Mouse (Mus musculus): ENCODE measurements around the gene Ndufa6. TPM values are rescaled to one million over a fixed set of nuclear protein-coding genes. Genes with fewer than 3 reads are reported as not detected.

Ndufa6 gene
- total RNA-seq, 2 experiments from 2014 or later = 209 to 211 TPM

DNA sequence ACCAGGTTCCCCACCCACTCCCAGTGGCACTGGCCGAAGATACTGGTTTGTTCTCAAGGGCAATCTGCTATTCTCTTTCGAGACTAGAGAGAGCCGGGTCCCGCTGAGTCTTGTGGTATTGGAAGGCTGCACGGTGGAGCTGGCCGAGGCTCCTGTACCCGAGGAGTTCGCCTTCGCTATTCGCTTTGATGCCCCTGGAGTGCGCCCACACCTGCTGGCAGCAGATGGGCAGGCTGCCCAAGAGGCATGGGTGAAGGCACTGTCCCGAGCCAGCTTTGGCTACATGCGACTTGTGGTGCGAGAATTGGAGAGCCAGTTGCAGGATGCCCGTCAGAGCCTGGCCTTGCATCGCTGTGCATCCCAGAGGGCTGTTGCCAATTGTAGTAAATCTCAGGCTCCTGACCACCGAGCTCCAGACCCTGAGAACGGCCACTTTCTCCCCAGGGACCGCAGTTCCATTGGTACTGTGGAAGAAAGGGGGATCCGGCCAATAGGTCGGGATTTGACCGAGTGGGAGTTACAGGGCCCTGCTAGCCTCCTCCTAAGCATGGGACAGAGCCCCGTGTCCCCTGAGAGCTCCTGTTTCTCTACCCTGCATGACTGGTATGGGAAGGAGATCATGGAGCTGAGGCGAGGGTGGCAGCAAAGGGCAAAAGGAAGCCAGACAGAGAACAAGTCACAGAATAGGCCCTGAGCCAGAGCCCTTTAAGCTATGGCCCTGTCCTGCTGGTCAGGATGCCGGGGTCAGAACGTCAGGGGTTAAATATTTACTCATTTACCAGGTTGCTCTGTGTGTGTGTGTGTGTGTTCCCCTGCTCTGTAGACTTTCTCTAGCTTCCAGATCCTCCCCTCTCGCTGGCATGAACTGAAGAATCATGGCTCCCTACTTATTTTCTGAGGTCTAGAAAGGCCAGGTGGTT is 10.5 kb downstream of the Ndufa6 start:
- TF ChIP-seq CTCF (conservative IDR thresholded peaks at IDR 0.05) = no peak
- H3K27ac ChIP-seq = no peak overlapping the region
- H3K4me3 ChIP-seq = no peak overlapping the region
- no peak for DNase-seq (ENCODE audit: low spot score in 2 of 2)

DNA sequence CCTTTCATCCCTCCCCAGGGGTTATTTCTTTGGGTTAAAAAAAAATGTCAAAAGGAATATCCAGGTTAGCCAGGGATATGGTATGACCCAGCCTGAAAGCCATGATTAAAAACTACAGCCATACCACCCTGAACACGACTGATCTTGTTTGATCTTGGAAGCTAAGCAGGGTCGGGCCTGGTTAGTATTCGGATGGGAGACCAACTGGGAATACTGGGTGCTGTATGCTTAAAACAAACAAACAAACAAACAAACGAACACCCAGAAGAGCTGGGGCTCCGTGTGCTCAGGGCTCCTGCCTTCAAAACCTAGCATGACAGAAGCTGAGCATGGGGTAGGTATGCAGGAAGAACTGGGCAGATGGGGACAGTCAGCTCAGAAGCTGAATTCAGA is 11.6 kb downstream of the Ndufa6 start:
- no peak overlapping the region for H3K4me3 ChIP-seq
- no peak overlapping the region for H3K27ac ChIP-seq
- no peak for DNase-seq (ENCODE audit: low spot score in 2 of 2)
- no peak for TF ChIP-seq CTCF (conservative IDR thresholded peaks at IDR 0.05)

DNA sequence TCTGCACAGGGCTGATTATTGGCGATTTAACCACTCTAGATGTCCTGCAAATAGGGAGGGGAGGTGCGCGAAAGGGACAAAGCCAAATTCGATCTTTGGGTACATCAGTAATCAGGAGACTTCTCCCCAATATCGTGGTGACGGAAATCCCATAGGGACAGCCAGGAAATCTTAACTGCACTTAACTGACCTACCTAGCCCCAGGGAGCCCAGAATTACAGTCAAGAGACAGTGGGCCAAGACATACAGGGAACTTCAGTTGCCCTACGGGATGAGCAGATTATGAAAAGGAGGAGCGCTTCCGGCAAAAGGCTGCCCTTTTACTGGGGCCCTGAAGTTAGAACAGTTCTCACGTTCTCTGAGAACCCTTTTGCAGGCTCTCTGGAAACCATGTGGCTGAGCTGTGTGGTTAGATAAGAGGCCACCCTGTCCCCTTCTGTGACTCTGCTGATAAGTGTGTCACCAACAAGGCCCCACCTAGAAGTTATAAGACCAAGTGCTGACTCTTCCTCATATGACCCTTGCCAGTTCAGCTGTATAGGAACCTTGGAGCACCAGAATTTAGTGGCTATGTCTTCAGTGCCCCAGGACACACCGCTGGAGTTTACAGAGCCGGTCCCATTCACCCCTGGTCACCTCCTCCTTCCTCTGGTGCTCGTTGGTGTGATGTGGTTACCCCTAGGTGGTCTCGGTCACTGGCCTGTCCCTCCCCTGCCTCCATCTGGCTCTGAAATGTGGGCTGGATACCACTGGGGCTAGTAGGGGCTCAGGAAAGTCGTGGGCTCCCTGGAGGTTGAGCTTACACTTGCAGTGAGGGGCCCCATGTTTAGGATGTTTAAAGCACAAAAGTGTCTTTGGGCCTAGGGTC is 12.2 kb downstream of the Ndufa6 start:
- Histone ChIP-seq H3K27ac (no peak overlapping the region), H3K4me3 (no peak overlapping the region)
- DNase-seq (ENCODE audit: low spot score in 2 of 2) = no peak
- no peak for TF ChIP-seq CTCF (conservative IDR thresholded peaks at IDR 0.05)

DNA sequence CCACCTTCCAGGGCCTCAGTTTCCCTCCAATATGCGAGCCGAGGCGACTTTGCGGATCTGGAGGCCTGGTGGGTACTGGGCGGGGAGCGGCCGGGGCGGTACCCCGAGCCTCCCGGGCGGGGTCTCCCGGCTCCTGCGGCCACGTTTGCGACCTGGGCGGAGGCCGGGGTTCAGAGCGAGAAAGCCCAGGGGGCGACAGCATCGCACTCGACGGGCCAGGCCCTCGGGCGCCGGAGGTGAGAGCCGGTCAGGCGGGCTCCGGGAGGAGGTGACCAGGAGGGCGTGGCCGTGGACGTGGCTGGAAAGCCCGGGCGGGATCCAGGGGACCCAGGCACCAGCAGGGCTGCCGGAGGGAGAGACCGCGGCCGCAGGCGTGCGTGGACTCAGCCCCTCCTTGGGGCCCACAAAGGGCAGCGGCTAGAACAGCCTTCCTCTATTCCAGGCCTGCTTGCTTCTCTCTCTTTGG is 13.1 kb downstream of the Ndufa6 start:
- no peak for DNase-seq (ENCODE audit: low spot score in 2 of 2)
- Histone ChIP-seq H3K4me3 (peak overlapping the region; percentile 19; the same call in 1 of the 2 replicates), H3K27ac (no peak overlapping the region)
- TF ChIP-seq CTCF (conservative IDR thresholded peaks at IDR 0.05) = no peak

DNA sequence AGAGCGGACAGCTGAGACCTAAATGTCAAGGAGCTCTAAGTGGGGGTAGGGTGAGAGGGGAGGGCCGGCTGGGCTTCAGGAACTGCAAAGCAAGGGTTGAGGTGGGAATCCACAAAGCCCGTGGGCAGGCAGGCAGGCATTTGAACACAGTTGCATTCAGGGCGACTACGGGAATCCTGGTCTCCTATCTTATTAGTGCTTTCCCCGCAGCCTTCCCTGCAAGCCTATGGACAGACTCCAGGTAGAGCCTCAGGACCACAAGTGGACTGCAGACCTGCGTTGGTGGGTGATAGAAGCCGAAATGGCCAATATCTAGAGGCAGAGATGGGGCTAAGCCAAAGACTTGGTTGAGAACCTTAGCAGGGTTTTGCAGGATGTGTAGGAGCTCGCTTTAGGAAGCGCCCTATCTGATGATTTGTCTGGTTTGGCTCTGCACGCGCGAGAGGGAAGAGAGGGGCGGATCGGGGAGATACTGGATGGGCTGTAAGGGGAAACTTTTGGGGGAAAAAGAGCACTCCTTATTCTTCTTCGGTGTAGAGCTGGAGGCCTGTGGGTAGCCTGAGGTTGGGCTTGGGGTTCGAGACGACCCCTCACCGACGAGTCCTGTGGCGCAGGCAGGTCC is 13.6 kb downstream of the Ndufa6 start:
- no peak for TF ChIP-seq CTCF (conservative IDR thresholded peaks at IDR 0.05)
- DNase-seq (ENCODE audit: low spot score in 2 of 2) = no peak
- H3K27ac ChIP-seq = no peak overlapping the region
- no peak overlapping the region; the same call in 1 of the 2 replicates for H3K4me3 ChIP-seq

DNA sequence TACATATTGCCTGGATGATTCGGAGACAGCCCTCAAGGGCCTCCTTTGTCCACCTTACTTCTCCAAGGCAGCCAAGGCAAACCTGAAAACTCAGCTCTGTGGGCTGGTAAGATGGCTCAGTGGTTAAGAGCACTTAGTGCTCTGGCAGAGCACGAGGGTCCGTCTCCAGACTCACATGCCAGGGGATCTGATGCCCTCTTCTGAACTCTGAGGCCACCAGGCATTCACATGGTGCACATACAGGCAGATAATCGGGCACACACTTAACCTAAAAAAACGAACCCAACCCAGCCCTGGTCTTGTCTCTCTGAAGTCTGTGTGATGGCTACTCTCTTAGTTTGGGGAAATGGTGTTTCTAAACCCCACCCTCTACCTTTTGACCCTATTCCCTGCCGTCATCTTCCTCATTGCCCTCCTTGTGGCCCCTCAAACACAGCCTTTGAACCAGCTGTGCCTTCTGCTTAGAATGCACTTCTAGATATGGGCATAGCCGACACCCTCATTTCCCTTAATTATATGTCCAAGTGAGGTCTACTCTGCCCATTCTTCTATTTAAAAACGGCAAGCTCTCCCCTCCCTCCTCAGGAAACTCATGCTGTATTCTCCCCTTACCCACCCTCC is 14.4 kb downstream of the Ndufa6 start:
- Histone ChIP-seq H3K27ac (no peak overlapping the region), H3K4me3 (no peak overlapping the region)
- no peak for DNase-seq (ENCODE audit: low spot score in 2 of 2)
- TF ChIP-seq CTCF (conservative IDR thresholded peaks at IDR 0.05) = no peak

DNA sequence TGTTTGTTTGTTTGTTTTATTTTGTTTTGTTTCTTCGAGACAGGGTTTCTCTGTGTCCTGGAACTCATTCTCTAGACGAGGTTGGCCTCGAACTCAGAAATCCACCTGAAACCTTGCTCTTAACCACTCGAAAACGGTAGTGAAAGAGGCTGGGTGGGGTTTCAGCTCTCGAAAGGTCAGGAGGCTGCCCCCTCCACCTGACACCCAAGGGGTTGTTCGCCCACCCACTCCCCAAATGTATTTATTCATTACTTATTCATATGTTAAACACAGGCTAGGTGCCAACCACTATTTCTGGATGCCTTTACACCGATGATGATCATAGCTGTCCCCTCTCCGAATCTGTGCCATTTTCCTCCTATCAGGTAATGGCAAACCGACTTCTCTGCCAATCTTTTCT is 15.0 kb downstream of the Ndufa6 start:
- no peak for DNase-seq (ENCODE audit: low spot score in 2 of 2)
- Histone ChIP-seq H3K27ac (peak overlapping the region; percentile 79), H3K4me3 (peak overlapping the region; percentile 94)
- TF ChIP-seq CTCF (conservative IDR thresholded peaks at IDR 0.05) = no peak

DNA sequence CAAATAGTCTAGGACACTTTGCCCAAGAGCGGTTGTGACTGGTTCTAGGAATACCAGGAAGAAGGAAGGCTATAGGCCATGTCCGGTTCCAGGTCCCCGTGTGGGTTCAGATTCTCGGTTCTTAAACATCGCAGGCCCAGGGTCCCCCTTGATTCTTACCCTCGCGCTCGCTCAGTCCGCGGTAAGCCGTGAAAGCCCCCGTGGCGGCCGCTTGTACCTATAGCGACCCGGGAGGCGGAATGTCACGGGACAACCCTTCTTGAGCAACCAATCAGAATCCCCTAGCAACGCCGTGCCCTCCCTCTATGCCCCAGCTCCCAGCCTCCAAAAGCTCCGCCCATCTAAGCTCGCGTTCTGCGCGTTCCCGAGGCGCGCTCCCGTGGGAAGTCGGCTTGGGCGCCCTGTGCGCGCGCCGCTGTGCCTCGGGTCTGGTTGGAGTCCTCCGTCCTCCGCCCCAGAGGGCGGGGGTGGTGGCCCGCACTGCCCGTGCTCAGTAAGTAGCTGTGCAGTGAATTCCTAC is 15.5 kb downstream of the Ndufa6 start, which contains the start of the genes Naga, Pheta2 and Smdt1:
Naga (minus strand) TSS at position 333 of the 520 bp plus-strand sequence.
Pheta2 (plus strand) TSS at position 350 of the 520 bp plus-strand sequence.
Smdt1 (plus strand) TSS at position 367 of the 520 bp plus-strand sequence.
- TF ChIP-seq CTCF (conservative IDR thresholded peaks at IDR 0.05) = peak; percentile 29
- peak; percentile 94 to 96 for DNase-seq (ENCODE audit: low spot score in 2 of 2)
- H3K27ac ChIP-seq = peak within 1 kb of the TSS; percentile 79
- peak within 1 kb of the TSS; percentile 94 for H3K4me3 ChIP-seq

DNA sequence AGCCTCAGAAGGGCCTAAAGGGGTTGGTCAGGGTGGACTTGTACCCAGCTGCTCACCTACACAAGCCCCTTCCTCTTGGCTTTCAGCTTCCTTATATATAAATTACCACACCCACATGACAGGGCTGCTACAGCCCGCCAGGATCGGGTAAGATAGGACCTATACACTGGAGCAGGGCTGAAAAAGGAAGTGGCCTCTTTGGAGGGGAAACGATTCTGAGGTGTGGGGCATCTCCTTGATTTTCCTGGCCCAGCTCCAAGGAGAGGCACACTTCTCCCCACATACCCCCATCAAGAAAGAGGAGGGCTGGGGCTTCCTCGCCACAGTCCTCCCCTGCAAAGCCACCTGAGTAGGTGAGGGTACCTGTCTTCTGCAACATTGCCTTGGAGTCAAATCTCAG is 16.2 kb downstream of the Ndufa6 start:
- H3K27ac ChIP-seq = peak overlapping the region; percentile 79; the same call in 1 of the 2 replicates
- peak overlapping the region; percentile 94 for H3K4me3 ChIP-seq
- no peak for TF ChIP-seq CTCF (conservative IDR thresholded peaks at IDR 0.05)
- DNase-seq (ENCODE audit: low spot score in 2 of 2) = no peak

DNA sequence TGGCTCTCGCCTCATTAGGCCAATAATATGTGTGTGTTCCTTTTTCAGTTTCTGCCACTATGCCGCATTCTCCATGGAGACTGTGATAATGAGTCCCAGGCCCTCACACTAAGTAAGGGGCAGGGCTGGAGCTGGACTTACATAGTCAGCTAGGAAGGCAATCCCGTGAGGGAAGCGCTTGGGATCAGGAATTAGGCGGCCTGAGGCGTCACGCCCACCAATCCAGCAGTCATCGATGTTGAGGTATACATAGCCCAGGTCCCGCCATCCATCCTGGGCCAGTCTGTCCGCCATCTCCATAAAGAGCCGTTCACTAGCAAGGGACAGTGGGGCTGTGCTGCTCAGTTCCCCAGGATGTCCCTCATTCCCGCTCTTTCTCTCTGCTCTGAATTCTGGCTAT is 17.5 kb downstream of the Ndufa6 start:
- H3K27ac ChIP-seq = no peak overlapping the region
- no peak overlapping the region for H3K4me3 ChIP-seq
- TF ChIP-seq CTCF (conservative IDR thresholded peaks at IDR 0.05) = no peak
- DNase-seq (ENCODE audit: low spot score in 2 of 2) = no peak

DNA sequence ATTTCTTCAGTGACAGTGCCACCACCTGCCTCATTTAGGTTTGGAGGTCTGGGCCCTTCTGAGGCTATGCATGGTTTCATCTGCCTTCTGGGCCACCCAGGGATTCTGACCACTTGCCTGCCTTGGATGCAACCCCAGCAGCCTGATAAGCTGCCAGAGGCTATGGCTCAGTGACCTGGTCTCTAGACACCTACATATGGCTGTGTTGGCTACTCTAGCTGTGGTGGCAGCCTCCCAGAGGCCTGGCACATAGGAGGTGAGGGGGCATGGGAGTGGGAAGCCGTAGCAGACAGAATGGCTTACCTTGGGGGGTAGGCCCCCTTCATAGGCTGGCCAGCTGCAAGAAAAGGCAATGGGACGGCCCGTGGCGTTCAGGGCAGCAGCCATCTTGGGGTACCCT is 18.9 kb downstream of the Ndufa6 start:
- no peak overlapping the region for H3K4me3 ChIP-seq
- no peak for DNase-seq (ENCODE audit: low spot score in 2 of 2)
- no peak overlapping the region for H3K27ac ChIP-seq
- TF ChIP-seq CTCF (conservative IDR thresholded peaks at IDR 0.05) = no peak

DNA sequence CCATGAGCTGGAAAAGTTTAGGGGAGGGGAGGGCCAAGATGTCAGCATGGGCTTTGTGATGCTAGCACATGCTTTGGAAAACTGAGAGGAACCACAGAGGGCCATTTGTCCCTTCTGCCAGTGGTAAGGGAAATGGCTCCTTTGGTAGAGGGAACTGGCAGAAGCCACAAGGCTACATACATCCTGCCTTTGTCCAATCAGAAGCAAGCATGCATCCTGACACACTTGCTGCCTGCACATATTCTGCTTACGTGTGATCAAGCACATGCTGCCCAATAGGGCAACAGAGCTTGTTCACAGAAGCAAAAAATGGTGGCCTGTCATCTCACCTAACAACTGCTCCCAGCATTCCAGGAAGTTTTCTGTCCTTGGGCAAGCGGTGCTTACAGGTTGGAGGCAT is 28.7 kb downstream of the Ndufa6 start:
- TF ChIP-seq CTCF (conservative IDR thresholded peaks at IDR 0.05) = no peak
- Histone ChIP-seq H3K27ac (no peak overlapping the region), H3K4me3 (no peak overlapping the region)
- no peak for DNase-seq (ENCODE audit: low spot score in 2 of 2)

Data from layer of hippocampus, adult 2 months (tissue).